Mouse (Mus musculus): ENCODE measurements around the gene Map3k12. TPM values are rescaled to one million over a fixed set of nuclear protein-coding genes. Genes with fewer than 3 reads are reported as not detected.

The Map3k12 gene
- polyA plus RNA-seq, 1 experiment from 2014 or later: 35.2 TPM

DNA sequence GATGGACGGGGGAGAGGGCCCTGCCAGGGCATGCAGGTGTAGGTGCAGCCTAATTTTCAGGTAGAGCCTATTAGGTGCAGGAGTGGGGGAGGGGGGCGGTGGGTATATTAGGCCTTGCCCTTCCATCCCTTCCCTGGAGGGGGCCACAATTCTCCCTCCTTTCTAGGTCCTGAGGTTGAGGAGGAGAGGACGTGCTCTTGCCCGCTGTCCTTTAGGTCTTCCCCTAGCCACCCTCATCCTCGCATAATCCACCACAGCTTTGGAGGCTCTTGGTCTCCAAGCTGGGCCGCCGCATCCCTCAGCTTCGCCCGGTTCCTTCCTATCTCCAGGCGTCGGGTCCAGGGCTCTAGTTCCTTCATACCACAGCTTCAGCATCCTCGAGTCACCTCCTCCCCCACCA is 571 bp downstream of the Map3k12 start:
- peaks cover 70% of the 10 kb centered on the region for H3K4me1 ChIP-seq (replicated peaks)

DNA sequence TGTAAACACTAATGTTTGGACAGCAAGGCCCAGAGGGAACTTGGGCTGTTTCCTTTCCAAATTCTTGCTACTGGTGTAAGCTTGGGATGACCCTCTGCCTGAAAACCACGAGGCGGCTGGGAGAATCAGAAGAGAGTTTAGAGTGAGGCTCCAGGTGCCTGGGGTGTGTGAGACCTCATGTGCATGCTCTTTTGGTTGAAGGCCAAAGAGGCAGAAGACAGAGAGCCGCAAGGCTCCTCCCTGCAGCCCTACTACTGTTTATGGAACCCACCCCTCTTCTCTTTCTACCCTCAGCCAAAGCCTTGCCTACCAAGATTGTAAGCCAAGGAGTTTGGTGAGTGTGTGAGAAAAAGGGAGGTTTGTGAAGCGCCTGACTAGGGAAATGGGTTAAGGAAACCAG is 1.1 kb downstream of the Map3k12 start:
- Histone ChIP-seq H3K36me3 (peaks cover 7% of the 10 kb centered on the region), H3K27ac (peak overlapping the region; percentile 99), H3K27me3 (ENCODE audit: insufficient read depth, poor library complexity, severe bottlenecking) (no peaks in the 10 kb centered on the region), H3K9me3 (no peaks in the 10 kb centered on the region), H3K4me3 (peak overlapping the region; percentile 73), H3K4me1 (replicated peaks) (peaks cover 74% of the 10 kb centered on the region)
- 46% methylated on average over 4 of the region's 4 CpGs for WGBS
- no peak for DNase-seq (ENCODE audit: low spot score)

More for the DNA sequence above, 571 bp downstream of the Map3k12 start:
- H3K36me3 ChIP-seq: peaks cover 12% of the 10 kb centered on the region
- no peak for DNase-seq (ENCODE audit: low spot score)
- H3K4me3 ChIP-seq: peak overlapping the region; percentile 73
- no peaks in the 10 kb centered on the region for H3K27me3 ChIP-seq (ENCODE audit: insufficient read depth, poor library complexity, severe bottlenecking)
- WGBS: 1% methylated on average over 12 of the region's 12 CpGs
- no peaks in the 10 kb centered on the region for H3K9me3 ChIP-seq
- peak overlapping the region; percentile 99 for H3K27ac ChIP-seq

DNA sequence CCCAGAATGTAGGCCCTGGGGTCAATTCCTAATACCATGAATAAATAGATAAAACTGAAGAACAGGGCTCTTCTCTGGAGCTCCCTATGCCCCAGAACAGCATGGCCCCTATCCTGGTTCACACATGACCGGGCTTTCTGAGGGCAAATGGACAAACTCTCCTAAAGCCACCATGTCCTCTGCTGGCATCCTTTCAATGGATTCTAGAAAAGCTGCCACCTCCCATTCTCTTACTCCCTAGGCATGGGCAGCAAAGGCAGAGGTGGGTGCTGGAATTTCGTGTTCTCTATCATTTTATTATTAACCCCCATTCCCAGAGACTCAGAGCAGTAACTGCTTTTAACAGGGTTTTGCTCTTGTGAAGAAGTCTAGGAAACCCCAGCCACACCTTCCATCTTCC is 1.6 kb downstream of the Map3k12 start:
- peak overlapping the region; percentile 73 for H3K4me3 ChIP-seq
- no peak overlapping the region for H3K27ac ChIP-seq
- H3K4me1 ChIP-seq (replicated peaks): peaks cover 74% of the 10 kb centered on the region
- 96% methylated on average over 2 of the region's 2 CpGs for WGBS
- no peaks in the 10 kb centered on the region for H3K27me3 ChIP-seq (ENCODE audit: insufficient read depth, poor library complexity, severe bottlenecking)
- H3K36me3 ChIP-seq: peaks cover 2% of the 10 kb centered on the region; the same call in 1 of the 2 replicates
- no peak for DNase-seq (ENCODE audit: low spot score)
- no peaks in the 10 kb centered on the region for H3K9me3 ChIP-seq

DNA sequence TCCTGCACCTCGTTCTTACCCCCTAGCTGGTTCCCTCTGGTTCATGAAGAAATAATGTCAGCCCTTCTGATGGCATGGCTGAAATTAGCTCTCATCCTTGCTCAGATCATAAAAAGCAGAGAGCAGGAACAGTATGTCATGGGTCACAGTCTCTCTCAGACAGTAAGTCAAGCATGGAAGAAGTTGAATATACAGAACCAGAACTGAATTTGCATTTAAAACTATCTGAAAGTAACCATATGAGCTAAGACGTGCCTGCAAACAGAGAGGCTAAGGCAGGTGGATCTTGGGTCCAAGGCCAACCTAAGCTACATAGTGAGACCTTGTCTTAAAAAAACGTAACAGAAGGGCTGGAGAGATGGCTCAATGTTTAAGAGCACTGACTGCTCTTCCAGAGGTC is 3.9 kb downstream of the Map3k12 start:
- peak overlapping the region; percentile 91; the same call in 1 of the 2 replicates for H3K27ac ChIP-seq
- H3K27me3 ChIP-seq (ENCODE audit: insufficient read depth, poor library complexity, severe bottlenecking): no peaks in the 10 kb centered on the region
- WGBS: 75% methylated on average over 3 of the region's 3 CpGs
- no peaks in the 10 kb centered on the region for H3K9me3 ChIP-seq
- DNase-seq (ENCODE audit: low spot score): no peak
- peaks cover 4% of the 10 kb centered on the region; the same call in 1 of the 2 replicates for H3K36me3 ChIP-seq
- peak overlapping the region; percentile 69; the same call in 1 of the 2 replicates for H3K4me3 ChIP-seq
- H3K4me1 ChIP-seq (replicated peaks): peaks cover 68% of the 10 kb centered on the region

DNA sequence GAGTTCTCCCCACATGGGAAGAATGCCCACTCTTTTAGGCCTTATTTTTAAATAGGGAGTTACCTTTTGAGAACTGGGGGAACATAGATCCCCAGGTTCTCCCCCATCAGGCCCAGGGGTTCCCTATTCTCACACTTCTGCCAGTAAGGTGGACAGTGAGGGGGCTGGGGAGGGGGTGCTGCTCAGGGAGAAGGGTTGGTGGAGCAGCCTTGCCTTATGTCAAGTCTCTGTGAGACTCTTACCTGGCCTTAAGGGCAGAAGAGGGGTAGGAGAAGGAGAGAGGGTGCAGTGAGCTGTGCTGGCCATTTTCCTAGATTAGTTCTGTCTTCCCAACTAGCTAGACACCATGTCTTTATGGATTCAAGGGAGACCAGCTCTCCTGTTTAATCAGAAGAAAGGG is 4.4 kb downstream of the Map3k12 start:
- H3K4me1 ChIP-seq (replicated peaks): peaks cover 66% of the 10 kb centered on the region
- H3K36me3 ChIP-seq: peaks cover 8% of the 10 kb centered on the region
- H3K27ac ChIP-seq: peak overlapping the region; percentile 91
- DNase-seq (ENCODE audit: low spot score): no peak
- H3K9me3 ChIP-seq: no peaks in the 10 kb centered on the region
- peak overlapping the region; percentile 69; the same call in 1 of the 2 replicates for H3K4me3 ChIP-seq
- no peaks in the 10 kb centered on the region for H3K27me3 ChIP-seq (ENCODE audit: insufficient read depth, poor library complexity, severe bottlenecking)

DNA sequence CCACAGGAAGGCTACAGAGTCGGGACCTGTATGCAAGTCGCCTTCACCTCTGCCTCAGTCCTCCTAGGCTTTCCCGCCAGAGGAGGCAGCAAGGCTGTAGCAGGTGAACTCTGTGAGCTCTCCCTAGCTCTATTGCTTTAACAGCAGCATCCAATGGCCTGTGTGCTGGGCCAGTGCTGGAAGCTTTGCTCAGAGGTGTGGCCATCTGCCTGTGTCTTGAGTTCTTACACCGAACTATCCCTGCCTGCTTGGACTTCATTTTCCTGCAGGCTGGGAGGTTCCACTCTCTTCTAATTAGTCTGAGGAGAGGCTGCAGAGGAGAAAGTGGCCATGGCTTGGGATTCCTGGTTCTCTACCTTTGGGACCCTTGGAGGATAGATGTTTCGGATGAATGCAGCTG is 4.9 kb downstream of the Map3k12 start:
- peaks cover 61% of the 10 kb centered on the region for H3K4me1 ChIP-seq (replicated peaks)

DNA sequence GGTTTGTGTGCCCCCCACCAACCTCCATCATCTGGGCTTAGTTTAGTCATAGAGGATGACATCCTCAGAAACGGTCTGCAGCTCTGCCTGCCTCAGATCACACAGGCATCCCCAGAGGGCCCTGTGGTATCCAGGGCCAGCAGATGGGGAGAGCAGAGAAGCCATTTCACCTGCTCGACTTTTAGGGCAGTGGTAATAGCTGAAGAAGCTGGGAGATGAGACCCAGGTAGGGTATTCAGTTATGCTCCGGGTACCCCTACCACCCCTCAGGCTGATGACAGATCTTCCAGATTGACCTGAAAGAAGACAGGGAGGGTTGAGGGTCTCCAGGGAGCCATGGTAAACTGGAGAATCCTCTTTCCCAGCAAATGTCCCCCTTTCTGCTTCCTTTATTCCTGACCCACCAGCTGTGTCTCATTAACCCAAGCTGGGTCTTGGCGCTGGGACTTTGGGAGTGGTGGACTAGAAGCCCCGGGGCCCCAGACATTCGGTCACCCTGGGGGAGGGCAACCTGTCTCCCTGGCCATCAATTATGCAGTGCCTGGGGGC is 5.5 kb downstream of the Map3k12 start:
- peak; percentile 60 for DNase-seq (ENCODE audit: low spot score)
- Histone ChIP-seq H3K9me3 (no peaks in the 10 kb centered on the region), H3K27me3 (ENCODE audit: insufficient read depth, poor library complexity, severe bottlenecking) (no peaks in the 10 kb centered on the region), H3K4me3 (peak overlapping the region; percentile 69), H3K4me1 (replicated peaks) (peaks cover 56% of the 10 kb centered on the region), H3K36me3 (peaks cover 16% of the 10 kb centered on the region), H3K27ac (peak overlapping the region; percentile 91)
- WGBS: 11% methylated on average over 6 of the region's 6 CpGs

More for the DNA sequence above, 4.9 kb downstream of the Map3k12 start:
- Histone ChIP-seq H3K27me3 (ENCODE audit: insufficient read depth, poor library complexity, severe bottlenecking) (no peaks in the 10 kb centered on the region), H3K9me3 (no peaks in the 10 kb centered on the region), H3K36me3 (peaks cover 13% of the 10 kb centered on the region), H3K4me3 (peak overlapping the region; percentile 69), H3K27ac (peak overlapping the region; percentile 91)
- DNase-seq (ENCODE audit: low spot score): no peak
- WGBS: 25% methylated on average over 5 of the region's 5 CpGs

DNA sequence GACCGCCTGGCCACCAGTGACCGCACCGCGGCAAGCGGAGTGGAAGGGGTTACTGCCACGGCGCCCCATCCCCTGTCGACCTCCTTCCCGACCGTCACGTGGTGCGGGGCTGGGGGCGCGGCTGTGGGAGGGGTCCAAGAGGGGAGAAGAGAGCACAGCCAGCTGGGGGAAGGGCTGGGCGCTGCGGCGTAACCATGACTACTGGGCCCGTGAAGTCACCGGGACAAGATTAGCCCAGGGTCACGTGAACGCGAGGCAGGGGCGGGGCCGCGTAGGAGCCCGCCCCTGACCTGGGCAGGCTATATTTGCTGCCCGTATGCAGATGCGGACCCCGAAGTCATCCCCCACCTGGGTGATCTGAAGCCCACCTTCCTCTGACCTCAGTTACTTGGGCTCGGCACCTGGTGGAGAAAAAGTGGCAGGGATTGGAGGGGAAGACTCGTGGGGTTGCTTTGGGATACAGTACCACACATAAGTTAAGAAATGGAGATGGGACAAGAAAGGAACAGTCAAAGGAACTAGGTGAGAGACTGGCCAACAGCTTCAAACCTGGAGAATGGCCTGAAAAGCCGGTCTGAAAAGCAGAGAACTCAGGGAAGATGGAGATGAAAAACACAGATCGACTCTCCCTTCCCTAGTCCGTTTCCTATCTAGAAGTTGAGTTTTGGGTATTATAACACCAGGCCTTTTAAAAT is 6.1 kb downstream of the Map3k12 start:
- 5% methylated on average over 34 of the region's 34 CpGs for WGBS
- DNase-seq (ENCODE audit: low spot score): peak; percentile 97
- H3K4me1 ChIP-seq (replicated peaks): peaks cover 52% of the 10 kb centered on the region

DNA sequence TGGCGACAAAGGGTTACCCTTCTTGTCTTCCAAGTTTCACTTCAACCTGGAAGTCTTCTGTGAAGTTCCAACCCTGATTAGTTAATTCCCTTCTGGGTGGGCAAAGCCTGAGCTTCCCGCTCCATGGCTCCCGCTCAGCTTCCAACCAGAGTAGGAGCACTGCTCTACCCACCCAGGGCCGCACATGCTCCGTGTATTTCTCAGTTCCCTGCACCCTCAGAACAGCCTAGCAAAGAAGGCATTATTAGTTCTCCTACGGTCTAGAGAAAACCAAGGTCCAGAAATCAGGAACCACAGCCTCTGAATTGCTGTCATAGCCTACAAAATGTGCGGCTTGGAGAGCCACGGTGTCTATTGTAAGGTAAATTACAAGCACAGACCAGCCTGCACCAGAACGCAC is 6.8 kb downstream of the Map3k12 start:
- Histone ChIP-seq H3K9me3 (no peaks in the 10 kb centered on the region), H3K27ac (peak overlapping the region; percentile 91), H3K4me3 (peak overlapping the region; percentile 69), H3K4me1 (replicated peaks) (peaks cover 48% of the 10 kb centered on the region), H3K36me3 (peaks cover 27% of the 10 kb centered on the region), H3K27me3 (ENCODE audit: insufficient read depth, poor library complexity, severe bottlenecking) (no peaks in the 10 kb centered on the region)
- no peak for DNase-seq (ENCODE audit: low spot score)
- 7% methylated on average over 9 of the region's 9 CpGs for WGBS

More for the DNA sequence above, 6.1 kb downstream of the Map3k12 start:
- Histone ChIP-seq H3K4me3 (peak overlapping the region; percentile 69), H3K27ac (peak overlapping the region; percentile 91), H3K9me3 (no peaks in the 10 kb centered on the region), H3K27me3 (ENCODE audit: insufficient read depth, poor library complexity, severe bottlenecking) (no peaks in the 10 kb centered on the region), H3K36me3 (peaks cover 21% of the 10 kb centered on the region)

DNA sequence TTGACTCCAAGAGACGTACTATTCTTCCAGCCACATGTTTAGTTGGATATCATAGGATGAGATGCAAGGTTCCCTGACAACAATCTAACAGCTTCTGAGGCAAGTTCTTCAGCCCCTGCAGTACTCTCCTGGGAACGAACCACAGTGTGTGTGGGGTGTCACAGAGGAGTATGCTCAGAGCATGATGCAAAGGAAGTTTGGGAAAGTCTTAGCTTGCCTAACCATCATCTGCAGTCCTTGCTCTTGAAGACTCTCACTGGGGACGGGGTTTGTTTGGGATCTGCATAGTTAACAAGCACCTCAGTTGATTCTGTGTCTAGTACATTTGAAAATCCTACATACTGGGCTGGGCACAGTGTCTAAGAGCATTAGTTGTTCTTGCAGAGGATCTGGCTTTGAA is 8.5 kb downstream of the Map3k12 start:
- Histone ChIP-seq H3K4me3 (no peak overlapping the region), H3K27ac (no peak overlapping the region), H3K36me3 (peaks cover 45% of the 10 kb centered on the region), H3K9me3 (no peaks in the 10 kb centered on the region), H3K27me3 (ENCODE audit: insufficient read depth, poor library complexity, severe bottlenecking) (no peaks in the 10 kb centered on the region), H3K4me1 (replicated peaks) (peaks cover 48% of the 10 kb centered on the region)
- no peak for DNase-seq (ENCODE audit: low spot score)
- WGBS: 80% methylated on average over 3 of the region's 3 CpGs

DNA sequence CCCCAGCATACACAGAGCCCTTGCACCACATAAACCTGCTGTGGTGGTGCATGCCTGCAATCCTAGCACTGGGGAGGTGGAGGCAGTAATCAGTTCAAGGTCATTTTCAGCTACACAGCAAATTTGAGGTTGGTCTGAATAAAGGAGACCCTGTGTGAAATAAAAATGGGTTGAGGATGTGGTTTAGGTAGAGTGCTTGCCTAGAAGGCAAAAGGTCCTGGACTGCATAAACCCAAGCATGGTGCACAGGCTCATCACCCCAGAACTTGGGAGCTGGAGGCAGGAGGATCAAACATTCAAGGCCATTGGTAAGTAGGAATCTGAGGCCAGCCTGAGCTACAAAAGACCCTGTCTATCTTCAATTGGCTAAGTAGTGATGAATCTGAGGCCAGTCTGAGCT is 9.3 kb downstream of the Map3k12 start:
- no peaks in the 10 kb centered on the region for H3K9me3 ChIP-seq
- no peak overlapping the region for H3K27ac ChIP-seq
- H3K36me3 ChIP-seq: peaks cover 53% of the 10 kb centered on the region
- H3K4me3 ChIP-seq: no peak overlapping the region
- peaks cover 42% of the 10 kb centered on the region for H3K4me1 ChIP-seq (replicated peaks)
- H3K27me3 ChIP-seq (ENCODE audit: insufficient read depth, poor library complexity, severe bottlenecking): no peaks in the 10 kb centered on the region
- DNase-seq (ENCODE audit: low spot score): no peak

DNA sequence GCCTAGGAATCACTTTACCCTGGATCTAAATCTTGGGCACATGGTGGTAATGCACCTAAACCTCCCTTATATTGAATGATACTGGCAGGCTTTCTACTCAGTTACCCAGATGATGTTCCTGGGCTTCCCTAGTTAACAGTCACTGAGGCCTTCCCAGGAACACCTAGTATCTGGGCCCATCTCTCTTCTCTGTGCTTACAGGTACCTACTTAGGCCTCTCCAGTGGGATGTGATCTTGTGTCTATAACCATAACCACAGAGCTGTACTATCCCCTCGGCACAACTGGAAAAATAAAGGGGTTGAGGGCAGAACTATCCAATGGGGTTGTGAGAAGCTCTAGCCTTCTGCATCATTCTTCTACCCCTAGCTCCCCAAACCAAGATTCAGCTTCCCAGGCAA is 10.0 kb downstream of the Map3k12 start:
- Histone ChIP-seq H3K4me3 (no peak overlapping the region), H3K36me3 (peaks cover 60% of the 10 kb centered on the region), H3K27me3 (ENCODE audit: insufficient read depth, poor library complexity, severe bottlenecking) (no peaks in the 10 kb centered on the region), H3K4me1 (replicated peaks) (peaks cover 35% of the 10 kb centered on the region), H3K9me3 (no peaks in the 10 kb centered on the region), H3K27ac (no peak overlapping the region)
- no peak for DNase-seq (ENCODE audit: low spot score)
- 90% methylated on average over 1 of the region's 1 CpGs for WGBS

DNA sequence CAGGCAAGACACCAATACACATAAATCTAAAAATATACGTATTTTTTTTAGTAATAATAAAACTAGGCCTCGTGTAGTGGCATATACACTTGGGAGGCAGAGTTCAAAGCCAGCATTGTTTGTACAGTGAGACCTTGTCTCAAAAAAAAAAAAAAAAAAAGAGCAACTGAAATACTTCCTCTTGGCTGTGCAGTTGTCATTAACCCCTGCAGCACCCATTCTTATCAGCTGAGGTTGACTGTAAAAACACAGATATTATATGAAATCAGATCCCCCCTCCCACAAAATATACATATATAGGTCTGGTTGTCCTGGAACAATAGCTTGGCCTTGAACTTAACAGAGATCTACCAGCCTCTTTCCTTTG is 10.4 kb downstream of the Map3k12 start:
- 79% methylated on average over 2 of the region's 2 CpGs for WGBS
- DNase-seq (ENCODE audit: low spot score): no peak
- Histone ChIP-seq H3K27me3 (ENCODE audit: insufficient read depth, poor library complexity, severe bottlenecking) (no peaks in the 10 kb centered on the region), H3K27ac (no peak overlapping the region), H3K4me1 (replicated peaks) (peaks cover 30% of the 10 kb centered on the region), H3K9me3 (no peaks in the 10 kb centered on the region), H3K4me3 (no peak overlapping the region), H3K36me3 (peaks cover 64% of the 10 kb centered on the region)
